Mouse (Mus musculus): ENCODE data around the gene Rab27a. TPM values are rescaled to one million over a fixed set of nuclear protein-coding genes. Genes with fewer than 3 reads are reported as not detected.

Gene Rab27a
- polyA plus RNA-seq, 1 experiment: 2.8 TPM

DNA sequence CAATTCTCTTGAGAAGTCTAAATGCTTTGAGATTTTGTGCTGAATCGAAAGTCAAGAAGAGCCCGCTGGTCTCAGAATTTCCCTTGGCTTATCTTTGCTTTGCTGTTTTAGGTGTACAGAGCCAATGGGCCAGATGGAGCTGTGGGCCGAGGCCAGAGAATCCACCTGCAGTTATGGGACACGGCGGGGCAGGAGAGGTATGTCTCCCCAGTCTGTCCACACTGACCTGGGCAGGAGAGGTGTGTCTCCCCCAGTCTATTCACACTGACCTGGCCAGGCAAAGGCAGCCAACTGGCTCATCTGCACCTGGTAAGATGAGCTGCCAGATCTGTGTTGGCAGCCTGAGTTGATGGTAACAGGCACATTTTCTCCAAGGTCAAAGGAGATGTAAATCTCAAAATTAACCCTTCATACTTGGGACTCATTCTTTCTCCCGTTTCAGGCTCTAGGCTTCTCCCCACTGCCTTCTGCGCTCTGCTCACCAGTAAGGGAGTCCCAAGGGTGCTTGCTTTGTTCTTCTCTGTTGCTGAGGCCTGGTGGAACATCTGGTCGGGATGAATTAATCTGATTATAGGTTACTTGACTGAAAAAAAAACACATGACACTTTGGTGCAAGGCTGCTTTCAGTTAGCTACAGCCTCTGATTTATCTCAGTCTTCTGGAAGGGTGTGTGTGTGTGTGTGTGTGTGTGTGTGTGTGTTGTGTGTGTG is 37.8 kb downstream of the Rab27a start:
- Histone ChIP-seq H3K4me1 (ENCODE audit: control insufficient read depth, insufficient read depth, low read length) (no peaks in the 10 kb centered on the region), H3K27ac (ENCODE audit: insufficient read depth, low read length) (no peak overlapping the region), H3K4me3 (ENCODE audit: insufficient read depth, low read length) (no peak overlapping the region)
- no peak for TF ChIP-seq CTCF (IDR thresholded peaks at IDR 0.05; ENCODE audit: extremely low read depth, insufficient read depth, low read length)
- no peak for TF ChIP-seq POLR2A (IDR thresholded peaks at IDR 0.05; ENCODE audit: extremely low read depth, insufficient read depth, low read length)

GRCm38 (mm10) chr9:73083956-73084355 is 39.3 kb downstream of the Rab27a start:
- no peak overlapping the region for H3K4me3 ChIP-seq (ENCODE audit: insufficient read depth, low read length)
- no peak for TF ChIP-seq CTCF (IDR thresholded peaks at IDR 0.05; ENCODE audit: extremely low read depth, insufficient read depth, low read length)
- TF ChIP-seq POLR2A (IDR thresholded peaks at IDR 0.05; ENCODE audit: extremely low read depth, insufficient read depth, low read length): no peak
- no peaks in the 10 kb centered on the region; the same call in 1 of the 2 replicates for H3K4me1 ChIP-seq (ENCODE audit: control insufficient read depth, insufficient read depth, low read length)
- no peak overlapping the region for H3K27ac ChIP-seq (ENCODE audit: insufficient read depth, low read length)

DNA sequence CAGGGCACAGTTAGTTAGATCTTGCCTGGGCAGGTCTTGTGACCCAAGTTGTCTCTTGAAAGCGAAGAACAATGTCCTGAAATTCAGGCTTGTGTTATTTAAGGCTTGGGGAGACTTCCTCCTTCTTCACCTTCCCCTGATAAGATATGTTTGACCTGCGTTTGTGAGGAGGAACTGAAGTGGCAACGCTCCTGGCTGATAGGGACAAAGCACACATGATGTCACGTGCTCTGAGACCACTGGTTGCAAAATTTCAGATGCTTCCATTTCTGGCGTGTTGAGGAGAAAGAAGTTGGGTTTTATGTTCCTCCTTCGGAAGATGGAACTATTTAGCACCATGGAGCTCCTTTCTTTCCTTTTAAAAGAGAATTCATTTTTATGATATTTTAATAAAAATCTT is 41.2 kb downstream of the Rab27a start:
- H3K4me3 ChIP-seq (ENCODE audit: insufficient read depth, low read length): no peak overlapping the region
- H3K4me1 ChIP-seq (ENCODE audit: control insufficient read depth, insufficient read depth, low read length): no peaks in the 10 kb centered on the region; the same call in 1 of the 2 replicates
- TF ChIP-seq CTCF (IDR thresholded peaks at IDR 0.05; ENCODE audit: extremely low read depth, insufficient read depth, low read length) (no peak), POLR2A (IDR thresholded peaks at IDR 0.05; ENCODE audit: extremely low read depth, insufficient read depth, low read length) (no peak)

GRCm38 (mm10) chr9:73087121-73087520 is 42.5 kb downstream of the Rab27a start:
- H3K27ac ChIP-seq (ENCODE audit: insufficient read depth, low read length): no peak overlapping the region
- no peak overlapping the region for H3K4me3 ChIP-seq (ENCODE audit: insufficient read depth, low read length)
- H3K4me1 ChIP-seq (ENCODE audit: control insufficient read depth, insufficient read depth, low read length): no peaks in the 10 kb centered on the region; the same call in 1 of the 2 replicates
- TF ChIP-seq CTCF (IDR thresholded peaks at IDR 0.05; ENCODE audit: extremely low read depth, insufficient read depth, low read length) (no peak), POLR2A (IDR thresholded peaks at IDR 0.05; ENCODE audit: extremely low read depth, insufficient read depth, low read length) (no peak)

More for the DNA sequence above, 41.2 kb downstream of the Rab27a start:
- no peak overlapping the region for H3K27ac ChIP-seq (ENCODE audit: insufficient read depth, low read length)

DNA sequence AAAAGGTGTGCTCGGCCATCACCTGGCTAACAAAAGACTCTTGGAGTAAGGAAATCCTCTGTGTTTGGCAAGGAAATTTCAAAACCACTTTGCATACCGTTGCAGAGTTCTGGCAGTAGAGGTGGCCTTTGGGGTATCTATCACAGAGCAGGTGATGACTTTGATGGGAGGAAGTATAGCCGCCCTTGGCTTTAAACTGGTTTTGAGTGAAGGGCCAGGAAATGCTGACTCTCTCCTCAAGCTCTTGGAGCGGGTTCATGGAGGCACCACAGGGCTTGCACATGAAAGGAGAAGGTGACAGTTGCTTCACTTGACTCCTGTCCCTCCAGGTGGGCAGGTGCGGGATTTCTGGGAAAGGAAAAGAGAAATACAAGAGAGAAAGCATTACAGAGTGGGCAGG is 42.9 kb downstream of the Rab27a start:
- Histone ChIP-seq H3K27ac (ENCODE audit: insufficient read depth, low read length) (no peak overlapping the region), H3K4me3 (ENCODE audit: insufficient read depth, low read length) (no peak overlapping the region), H3K4me1 (ENCODE audit: control insufficient read depth, insufficient read depth, low read length) (no peaks in the 10 kb centered on the region; the same call in 1 of the 2 replicates)
- TF ChIP-seq POLR2A (IDR thresholded peaks at IDR 0.05; ENCODE audit: extremely low read depth, insufficient read depth, low read length) (no peak), CTCF (IDR thresholded peaks at IDR 0.05; ENCODE audit: extremely low read depth, insufficient read depth, low read length) (no peak)

DNA sequence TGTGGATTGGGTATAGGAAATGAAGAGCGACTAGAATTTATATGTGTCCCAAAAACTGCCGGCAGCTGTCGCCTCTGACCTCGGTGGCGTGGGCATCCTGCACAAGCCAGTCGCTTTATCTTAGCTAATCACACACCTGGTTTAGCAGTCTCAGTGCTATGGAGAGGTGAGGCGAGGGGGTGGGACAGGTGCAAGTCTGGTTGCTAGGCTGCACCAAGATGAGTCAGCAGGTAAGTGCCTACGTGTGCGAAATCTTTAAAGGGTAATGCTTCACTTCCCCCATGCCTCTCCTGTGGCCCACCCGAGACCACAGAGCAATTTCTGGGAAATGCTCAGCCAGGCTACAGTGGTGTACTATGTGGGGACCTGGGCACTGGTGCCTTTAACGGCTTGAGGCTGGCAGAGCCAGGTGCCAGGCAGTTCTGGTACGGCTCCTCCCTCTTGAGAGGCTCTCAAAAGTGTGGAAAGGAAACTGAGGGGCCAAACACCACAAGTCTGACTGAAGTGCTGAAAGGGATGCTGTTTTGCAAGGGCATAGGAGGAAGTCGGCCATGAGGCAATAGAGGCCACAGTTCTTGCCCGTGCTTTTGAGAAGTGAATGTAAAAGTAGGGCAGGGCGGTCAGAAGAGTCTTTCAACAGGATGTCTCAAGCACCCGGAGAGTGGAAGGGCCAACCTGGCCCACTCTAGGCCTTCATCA is 44.7 kb downstream of the Rab27a start:
- Histone ChIP-seq H3K4me3 (ENCODE audit: insufficient read depth, low read length) (no peak overlapping the region), H3K27ac (ENCODE audit: insufficient read depth, low read length) (0 out of 2 replicates have a peak overlapping the region, but pooled peaks have one; percentile 43), H3K4me1 (ENCODE audit: control insufficient read depth, insufficient read depth, low read length) (no peaks in the 10 kb centered on the region; the same call in 1 of the 2 replicates)
- TF ChIP-seq CTCF (IDR thresholded peaks at IDR 0.05; ENCODE audit: extremely low read depth, insufficient read depth, low read length): no peak
- no peak for TF ChIP-seq POLR2A (IDR thresholded peaks at IDR 0.05; ENCODE audit: extremely low read depth, insufficient read depth, low read length)

DNA sequence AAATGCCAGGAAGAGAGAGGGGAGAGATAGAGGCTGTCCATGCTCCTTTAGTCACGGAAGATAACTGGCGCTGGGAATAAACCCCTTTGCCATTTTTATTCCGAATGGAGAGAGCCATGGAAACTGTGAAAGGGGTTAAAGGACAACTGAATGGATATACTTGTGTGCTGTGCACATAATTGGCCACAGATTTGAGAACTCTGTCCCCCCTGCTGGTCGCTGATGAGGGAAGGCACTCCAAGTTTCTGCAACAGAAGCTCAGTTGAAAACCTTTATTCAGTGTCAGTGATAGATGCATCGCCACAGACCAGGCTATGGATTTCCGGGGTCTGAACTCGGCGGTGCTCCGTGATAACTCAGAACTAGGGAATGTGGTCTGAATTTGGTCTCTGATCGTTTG is 45.5 kb downstream of the Rab27a start:
- no peak for TF ChIP-seq POLR2A (IDR thresholded peaks at IDR 0.05; ENCODE audit: extremely low read depth, insufficient read depth, low read length)
- TF ChIP-seq CTCF (IDR thresholded peaks at IDR 0.05; ENCODE audit: extremely low read depth, insufficient read depth, low read length): no peak

DNA sequence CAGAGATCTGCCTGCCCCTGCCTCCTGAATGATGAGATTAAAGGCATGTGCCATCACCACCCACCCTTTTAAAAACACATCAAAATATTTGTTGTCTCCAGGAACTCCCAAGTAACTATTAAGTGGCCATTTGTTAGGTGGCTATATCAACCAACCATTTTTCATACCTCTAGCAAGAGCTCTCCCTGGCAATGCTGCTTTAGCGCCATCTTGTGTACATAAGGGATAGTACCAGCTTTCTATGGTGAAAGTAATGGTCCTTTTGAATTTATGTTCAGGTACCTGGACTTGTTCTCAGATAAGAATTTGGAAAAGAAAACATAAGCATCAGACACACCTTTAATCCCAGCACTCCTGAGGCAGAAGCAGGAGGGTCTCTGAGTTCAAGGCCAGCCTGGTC is 47.1 kb downstream of the Rab27a start:
- no peak overlapping the region for H3K4me3 ChIP-seq (ENCODE audit: insufficient read depth, low read length)
- peak; percentile 74 for TF ChIP-seq CTCF (IDR thresholded peaks at IDR 0.05; ENCODE audit: extremely low read depth, insufficient read depth, low read length)
- no peak for TF ChIP-seq POLR2A (IDR thresholded peaks at IDR 0.05; ENCODE audit: extremely low read depth, insufficient read depth, low read length)
- H3K4me1 ChIP-seq (ENCODE audit: control insufficient read depth, insufficient read depth, low read length): no peaks in the 10 kb centered on the region; the same call in 1 of the 2 replicates
- no peak overlapping the region for H3K27ac ChIP-seq (ENCODE audit: insufficient read depth, low read length)

More for the DNA sequence above, 45.5 kb downstream of the Rab27a start:
- Histone ChIP-seq H3K4me1 (ENCODE audit: control insufficient read depth, insufficient read depth, low read length) (no peaks in the 10 kb centered on the region; the same call in 1 of the 2 replicates), H3K4me3 (ENCODE audit: insufficient read depth, low read length) (no peak overlapping the region), H3K27ac (ENCODE audit: insufficient read depth, low read length) (no peak overlapping the region)

DNA sequence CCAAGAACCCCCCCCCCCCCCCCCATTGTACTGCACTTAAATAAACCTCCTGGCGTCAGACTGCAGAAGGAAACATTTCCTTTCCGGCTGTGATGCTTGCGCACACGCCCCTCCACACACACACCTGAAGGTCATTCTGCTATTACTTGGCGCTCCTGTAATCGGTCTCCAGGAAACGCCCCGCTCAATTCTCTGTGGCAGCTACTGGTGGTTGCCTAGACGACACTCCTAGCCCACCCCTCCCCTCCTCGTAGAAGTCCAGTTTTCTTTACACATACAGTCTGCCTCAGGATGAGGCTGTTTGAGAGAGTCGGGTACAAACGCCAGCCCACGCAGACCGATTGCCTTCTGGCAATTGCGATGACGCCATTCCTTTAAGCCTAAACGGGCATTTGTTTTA is 49.9 kb downstream of the Rab27a start:
- no peak overlapping the region for H3K4me3 ChIP-seq (ENCODE audit: insufficient read depth, low read length)
- TF ChIP-seq POLR2A (IDR thresholded peaks at IDR 0.05; ENCODE audit: extremely low read depth, insufficient read depth, low read length) (no peak), CTCF (IDR thresholded peaks at IDR 0.05; ENCODE audit: extremely low read depth, insufficient read depth, low read length) (no peak)
- H3K4me1 ChIP-seq (ENCODE audit: control insufficient read depth, insufficient read depth, low read length): no peaks in the 10 kb centered on the region
- H3K27ac ChIP-seq (ENCODE audit: insufficient read depth, low read length): no peak overlapping the region

Measured in cortical plate, adult 2 months (tissue).